Comparison of ENCODE assay signal across 11 mouse cellular contexts in genomic region chr11:74748022-74748421, GRCm38 (mm10). TPM values are rescaled to one million over a fixed set of nuclear protein-coding genes. Genes with fewer than 3 reads are reported as not detected.
DNase-seq lines count a peak whose midpoint lies in the region; ATAC-seq lines count a peak whose summit lies in the region.
"Had no signal": no experiment of that assay in that cellular context is flagged by ENCODE, and none has a peak within 500 bp of the region (broad histone marks: within the 10 kb centered on the region; RNA-seq: fewer than 3 reads in every experiment).

No protein-coding gene starts in this region.

- no peak overlapping the region for H3K4me3 ChIP-seq in heart, embryonic 16.5 days (ENCODE audit: low read length)

- H3K9me3 ChIP-seq in heart, embryonic 16.5 days (replicated peaks; ENCODE audit: control insufficient read depth, low read length): no peaks in the 10 kb centered on the region

- ATAC-seq in heart, embryonic 16.5 days (replicated peaks; ENCODE audit: extremely low read depth, insufficient read depth, low FRiP score): peak; percentile 76

- peaks cover 15% of the 10 kb centered on the region for H3K4me1 ChIP-seq in heart, embryonic 16.5 days (ENCODE audit: control insufficient read depth, insufficient read depth, low read length)

- H3K36me3 ChIP-seq in heart, embryonic 16.5 days (ENCODE audit: control insufficient read depth, insufficient read depth): no peaks in the 10 kb centered on the region

- H3K9ac ChIP-seq in heart, embryonic 16.5 days (ENCODE audit: low read length): no peak overlapping the region

- peak; percentile 35 to 37 for DNase-seq in heart, adult 18-20 months
- no peak for DNase-seq in heart, postnatal 25 days (ENCODE audit: low spot score)
- DNase-seq in Muller cell, postnatal 12 days (ENCODE audit: inconsistent ontology term): peak; percentile 49
- DNase-seq in gastrocnemius, postnatal 10 days: peak; percentile 16
- no peak for DNase-seq in frontal cortex, adult 2 months (ENCODE audit: extremely low spot score in 1 of 2, low spot score in 1 of 2)
- no peak for DNase-seq in B cell, adult 2 months
- no peak for DNase-seq in left cerebral cortex, adult 8-10 months (ENCODE audit: low spot score in 2 of 2)
- DNase-seq: cerebellum, adult 9-11 months; thymus, postnatal 25 days had no signal

- no peak overlapping the region for H3K4me2 ChIP-seq in heart, embryonic 16.5 days (ENCODE audit: low read depth, low read length)
- H3K4me2 ChIP-seq: midbrain, embryonic 11.5 days had no signal

- WGBS in heart, embryonic 16.5 days: 23% methylated on average over 4 of the region's 4 CpGs

- peak overlapping the region; percentile 68 for H3K27ac ChIP-seq in heart, embryonic 16.5 days (ENCODE audit: low read length)

- intact Hi-C loops in heart, postnatal 25 days (cut with DNase I): no loop called here

- H3K27me3 ChIP-seq in heart, embryonic 16.5 days (ENCODE audit: control insufficient read depth, insufficient read depth, low read length): no peaks in the 10 kb centered on the region

RNA-seq across cellular contexts. Expression of gene Mettl16, which starts 22.6 kb away (rescaled TPM):
- total RNA-seq in heart, adult 18-20 months (2021): 10 to 100 TPM; 16.4 to 17.3 TPM
- 10 to 100 TPM; 14.0 to 15.1 TPM for total RNA-seq in heart, postnatal 25 days (2021)
- 10 to 100 TPM in 1 of 2 experiments, 1 to 10 TPM in 1; 9.1 to 11.7 TPM for total RNA-seq in gastrocnemius, postnatal 10 days (2021)
- polyA plus RNA-seq in heart, embryonic 16.5 days (2015; fragmentation: Nextera tagmentation; extraction: Ambion mirVana): 30.4 and 33.0 TPM in 2 replicates
- 15.2 and 15.9 TPM in 2 replicates for polyA plus RNA-seq in frontal cortex, adult 2 months (2012; rRNA removed)
- total RNA-seq in left cerebral cortex, adult 8-10 months (2022): 10 to 100 TPM; 19.4 to 25.3 (median 24.4) TPM

RNA-seq across cellular contexts. Expression of gene Pafah1b1, which starts 23.6 kb away (rescaled TPM):
- 100 to 1,000 TPM; 195 to 223 TPM for total RNA-seq in heart, adult 18-20 months (2021)
- total RNA-seq in heart, postnatal 25 days (2021): 100 to 1,000 TPM; 206 to 224 TPM
- total RNA-seq in gastrocnemius, postnatal 10 days (2021): 100 to 1,000 TPM; 110 to 113 TPM
- 41.7 and 53.1 TPM in 2 replicates for polyA plus RNA-seq in heart, embryonic 16.5 days (2015; fragmentation: Nextera tagmentation; extraction: Ambion mirVana)
- polyA plus RNA-seq in frontal cortex, adult 2 months (2012; rRNA removed): 157 and 175 TPM in 2 replicates
- 100 to 1,000 TPM; 355 to 437 (median 395) TPM for total RNA-seq in left cerebral cortex, adult 8-10 months (2022)

Comparison
In these comparisons a context has a peak if more than half of its experiments do, and no peak if none do; other contexts are left out.
1. DNase-seq: peak in heart, adult 18-20 months (2 of 2), Muller cell, postnatal 12 days (single experiment) and gastrocnemius, postnatal 10 days (single experiment); none in heart, postnatal 25 days (single experiment), frontal cortex, adult 2 months (0 of 2), B cell, adult 2 months (0 of 2) and left cerebral cortex, adult 8-10 months (0 of 2).